Mouse (Mus musculus) C2C12 (cell line): ENCODE measurements around the gene Pbx4.

Experiments used
- CEBPB ChIP-seq: IDR thresholded peaks from one replicate; pipeline ENCODE4 v1.6.1; 2011; ENCODE audit warnings: low read depth, mild to moderate bottlenecking, control low read depth, moderate library complexity
- CTCF ChIP-seq: IDR thresholded peaks from one replicate; pipeline ENCODE4 v1.5.1; 2011; ENCODE audit not compliant: control insufficient read depth, insufficient read depth, insufficient read length
- FOSL1 ChIP-seq: IDR thresholded peaks from one replicate; pipeline ENCODE4 v1.8.0; 2011; ENCODE audit warnings: mild to moderate bottlenecking, low read length; ENCODE audit not compliant: poor library complexity, insufficient read depth, severe bottlenecking
- USF1 ChIP-seq: IDR thresholded peaks from one replicate; pipeline ENCODE4 v1.6.1; 2011; ENCODE audit warnings: low read depth, mild to moderate bottlenecking, control low read depth, moderate library complexity

DNA sequence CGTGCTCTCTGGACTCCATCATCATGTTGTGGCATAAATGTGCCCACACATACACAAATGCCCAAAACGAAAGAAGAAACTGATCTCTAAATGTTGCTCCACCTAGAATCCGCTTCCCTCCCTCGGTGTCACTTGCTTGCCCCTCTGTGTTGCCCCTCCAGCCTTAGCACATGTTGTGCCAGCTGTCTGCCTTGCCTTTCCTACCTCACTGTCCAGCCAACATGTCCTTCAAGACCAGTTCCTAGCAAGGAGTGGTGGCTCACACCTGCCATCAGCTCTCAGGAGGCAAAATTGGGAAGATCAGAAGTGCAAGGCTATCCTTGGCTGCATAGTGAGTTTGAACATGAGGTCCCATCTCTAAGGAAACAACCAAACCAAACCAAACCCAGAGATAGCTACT lies 45.1 kb downstream of the Pbx4 start:
- TF ChIP-seq CTCF: no peak
- TF ChIP-seq CEBPB: no peak
- no peak for TF ChIP-seq FOSL1
- no peak for TF ChIP-seq USF1
